Mouse (Mus musculus): ENCODE data around the gene Rbms3.

Rbms3 gene

DNA sequence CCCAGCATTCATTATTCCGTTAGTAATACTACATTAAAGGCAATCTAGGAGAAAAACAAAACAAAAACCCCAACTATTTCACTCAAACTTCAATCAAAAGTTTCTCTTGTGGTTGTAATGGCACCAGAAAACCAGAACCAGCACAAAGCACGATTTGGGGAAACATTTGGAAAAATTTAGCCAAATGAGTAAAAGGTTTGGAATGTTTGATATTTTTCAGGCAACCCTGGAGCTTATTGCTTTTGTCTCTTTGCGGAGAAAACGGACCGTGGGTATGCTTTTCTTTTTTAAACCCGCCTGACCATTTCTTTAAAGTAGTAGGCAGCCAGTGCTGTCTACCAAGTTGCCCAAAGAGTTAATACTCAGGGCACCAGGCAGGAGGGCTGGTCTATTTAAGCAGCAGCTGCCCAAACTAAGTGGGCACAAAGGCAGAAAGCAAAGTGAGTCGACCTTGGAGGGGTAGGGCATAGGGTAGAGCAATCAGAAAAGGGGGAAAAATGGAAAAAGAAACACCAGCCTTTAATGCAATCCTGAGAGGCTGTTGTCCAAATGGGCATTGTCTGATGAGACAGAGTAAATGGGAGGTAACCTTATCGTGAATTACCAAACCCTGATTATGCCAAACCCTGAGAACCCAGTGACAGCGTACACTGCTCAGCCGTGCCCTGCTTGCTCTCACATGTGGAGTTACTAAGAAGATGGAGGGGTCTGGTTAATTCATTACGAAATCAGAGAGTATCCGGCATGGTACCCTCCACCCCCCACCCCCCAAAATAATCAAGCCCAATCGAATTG is 379.5 kb downstream of the Rbms3 start:
- DNase-seq: no peak

GRCm38 (mm10) chr9:117247311-117247980 is 382.3 kb downstream of the Rbms3 start:
- no peak for DNase-seq

DNA sequence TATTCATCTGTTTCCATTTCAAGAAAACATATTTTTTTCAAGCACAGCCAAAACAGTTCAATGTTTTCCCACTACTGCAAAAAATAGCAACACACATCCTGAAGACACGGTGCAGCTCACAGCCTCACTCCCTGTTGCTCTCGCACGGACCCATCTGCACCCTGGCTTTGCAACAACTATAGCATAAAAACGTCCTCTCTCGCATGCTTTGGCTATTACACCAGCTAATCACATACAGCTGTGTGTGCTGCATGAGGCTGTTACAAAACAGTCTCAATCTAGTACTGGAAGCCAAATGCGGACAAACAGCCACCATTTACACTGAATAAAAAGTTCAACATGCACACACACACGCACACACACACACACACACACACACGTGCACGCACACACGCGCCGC is 383.5 kb downstream of the Rbms3 start:
- no peak for DNase-seq

DNA sequence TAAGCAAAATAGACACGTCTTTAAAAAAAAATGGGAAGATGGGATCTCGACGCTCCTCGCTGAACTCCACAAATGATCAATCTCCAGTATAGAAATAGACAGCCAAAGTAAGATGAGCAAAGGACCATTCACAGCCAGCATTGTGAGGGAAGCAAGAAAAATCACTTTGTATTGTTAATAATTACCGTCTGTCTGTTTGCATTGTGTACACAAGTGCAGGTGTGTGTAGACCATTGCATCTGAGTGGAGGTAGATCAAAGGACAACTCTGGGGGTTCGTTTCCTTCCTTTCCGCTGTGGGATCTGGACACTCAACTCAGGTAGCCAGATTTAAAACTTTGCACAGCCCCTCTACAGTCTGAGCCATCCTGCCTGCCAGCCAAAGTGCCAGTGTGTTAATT is 386.3 kb downstream of the Rbms3 start:
- no peak for DNase-seq

DNA sequence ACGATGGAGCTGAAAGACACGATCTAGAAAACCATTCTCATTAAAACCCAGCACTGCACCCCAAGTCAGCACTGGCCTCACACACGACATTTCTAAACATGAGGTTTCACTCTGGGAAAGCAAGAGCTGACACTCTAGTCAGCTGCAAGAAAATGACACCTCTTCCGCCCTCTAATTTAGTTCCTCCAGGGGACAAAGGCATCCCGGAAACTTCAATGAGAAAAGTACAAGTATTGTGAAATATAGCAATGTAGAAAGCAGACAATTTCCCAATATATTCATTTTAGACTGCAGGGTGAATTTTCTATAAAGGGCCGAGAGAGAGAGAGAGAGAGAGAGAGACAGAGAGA is 395.0 kb downstream of the Rbms3 start:
- no peak for DNase-seq

- DNase-seq: no peak
These were observed 395.5 kb downstream of the Rbms3 start for GRCm38 (mm10) chr9:117234065-117234725.

GRCm38 (mm10) chr9:117222741-117223140 is 407.0 kb downstream of the Rbms3 start:
- no peak for DNase-seq

DNA sequence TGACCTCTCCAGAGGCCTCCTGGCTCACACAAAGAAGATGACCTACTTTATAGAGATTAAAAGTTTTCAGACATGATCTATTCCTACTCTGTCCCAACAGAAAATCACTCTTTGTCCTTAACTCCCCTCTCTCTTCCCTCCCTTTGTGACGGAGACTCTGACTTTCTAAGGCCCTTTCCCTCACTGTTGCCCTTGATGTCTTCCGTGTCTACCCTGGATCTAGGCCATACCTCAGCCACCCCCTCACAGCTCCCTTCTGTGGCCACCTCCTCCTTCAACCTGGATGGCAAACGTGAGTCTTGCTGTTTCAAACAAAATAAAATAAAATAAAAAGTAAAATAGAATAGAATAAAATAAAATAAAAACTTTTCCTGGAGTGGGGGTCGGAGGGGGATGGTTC is 408.2 kb downstream of the Rbms3 start:
- DNase-seq: no peak

- DNase-seq: no peak
These were observed 413.5 kb downstream of the Rbms3 start for GRCm38 (mm10) chr9:117216026-117216755.

- DNase-seq: no peak
These were observed 417.7 kb downstream of the Rbms3 start for GRCm38 (mm10) chr9:117212023-117212422.

DNA sequence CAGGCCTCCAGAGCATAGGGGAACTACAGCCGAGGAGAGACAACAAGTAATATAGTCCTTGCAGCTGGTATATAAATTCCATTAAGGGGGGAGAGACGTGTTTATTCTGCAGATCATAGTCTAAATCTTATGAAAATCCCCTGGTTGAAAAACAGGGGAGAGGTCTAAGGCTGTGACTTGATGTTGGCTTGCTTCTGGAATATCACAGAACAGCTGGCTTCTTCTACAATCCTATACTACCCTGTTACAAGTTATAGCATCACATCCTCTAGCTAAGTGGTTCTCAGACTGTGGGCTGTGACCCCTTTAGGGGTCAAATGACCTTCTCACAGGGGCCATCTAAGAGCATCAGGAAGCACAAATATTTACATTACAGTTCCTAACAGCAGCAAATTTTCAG is 419.4 kb downstream of the Rbms3 start:
- no peak for DNase-seq

DNA sequence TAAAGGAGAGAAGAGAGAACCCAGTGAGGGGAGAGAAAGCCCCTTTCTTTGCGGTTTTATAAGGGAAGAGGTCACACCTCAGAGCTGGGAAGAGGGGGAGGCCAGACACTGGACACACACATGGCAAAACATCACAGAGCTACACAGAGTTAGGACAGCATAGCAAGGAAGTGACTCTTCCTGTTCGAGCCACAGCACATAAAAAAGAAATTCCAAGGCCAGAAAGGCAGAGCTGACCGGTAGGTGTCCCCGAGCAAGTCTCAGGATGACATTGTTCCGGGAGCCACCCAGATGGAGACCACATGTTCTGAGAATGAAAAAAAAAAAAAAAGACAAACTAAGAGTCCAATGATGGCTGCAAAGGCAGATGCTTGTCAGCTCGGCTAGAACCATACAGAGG is 424.3 kb downstream of the Rbms3 start:
- DNase-seq: no peak

DNA sequence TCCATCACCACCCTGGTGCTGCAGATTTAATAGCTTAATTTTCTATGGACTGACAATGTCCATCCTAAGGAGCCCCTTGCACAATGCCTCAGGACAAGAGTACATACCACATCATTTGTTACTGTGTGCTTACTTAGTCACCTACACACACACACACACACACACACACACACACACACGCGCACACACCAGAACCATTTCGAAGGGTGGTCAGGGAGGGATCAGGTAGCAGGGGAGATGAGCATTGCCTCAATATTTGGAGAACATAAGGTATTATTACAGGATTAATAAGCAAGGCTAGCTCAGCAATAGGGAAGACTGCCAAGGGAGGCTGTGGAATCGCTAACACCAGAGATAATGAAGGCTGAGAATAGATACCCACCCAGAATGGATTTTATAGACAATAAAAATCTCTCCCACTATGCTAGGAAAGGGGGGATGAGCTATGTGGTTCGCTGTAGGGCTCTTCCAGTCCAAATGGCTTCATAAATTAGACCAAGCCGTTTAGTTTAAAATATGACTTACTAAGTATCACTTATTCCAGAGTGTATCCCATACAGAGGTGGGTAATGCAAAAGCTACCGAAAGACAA is 429.6 kb downstream of the Rbms3 start:
- no peak for DNase-seq

DNA sequence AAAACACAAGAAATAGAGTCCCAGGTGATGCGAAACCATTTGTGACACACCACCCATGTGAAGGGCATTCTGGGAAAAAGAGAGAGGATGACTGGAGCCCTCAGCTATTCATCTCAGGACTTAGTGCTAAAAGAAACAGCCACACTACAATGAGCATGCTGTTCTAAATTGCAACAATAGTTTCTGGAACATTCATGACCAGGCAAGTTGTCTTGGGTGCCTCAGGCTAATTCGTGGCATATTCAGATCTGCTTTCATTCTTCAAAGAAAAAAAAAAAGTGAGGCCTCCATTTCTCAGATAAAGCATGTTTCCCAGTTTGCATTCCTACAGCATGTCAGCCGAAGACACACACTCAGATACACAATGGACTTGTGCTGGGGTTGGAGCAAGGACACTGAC is 432.2 kb downstream of the Rbms3 start:
- no peak for DNase-seq

- DNase-seq: no peak
These were observed 436.9 kb downstream of the Rbms3 start for GRCm38 (mm10) chr9:117192565-117193540.

GRCm38 (mm10) chr9:117192093-117192492 is 437.6 kb downstream of the Rbms3 start:
- DNase-seq: no peak

DNA sequence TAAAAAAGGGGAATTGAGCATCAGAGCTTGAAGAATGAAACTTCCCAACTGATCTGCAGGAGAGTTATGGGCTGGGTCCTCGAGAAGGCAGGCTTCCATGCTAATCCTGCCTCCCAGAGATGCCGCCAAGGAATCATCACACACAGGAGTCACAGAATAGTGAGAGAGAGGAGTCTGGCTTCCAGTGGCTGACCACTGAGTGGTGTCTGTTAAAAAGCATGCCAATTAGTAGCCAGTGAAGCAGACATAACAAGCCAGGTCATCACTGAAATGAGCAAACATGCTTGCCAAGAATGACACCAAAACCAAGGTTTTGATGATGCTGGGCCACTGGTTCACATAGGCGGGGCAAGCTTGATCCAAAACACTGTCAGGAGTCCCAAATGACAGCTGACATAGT is 441.3 kb downstream of the Rbms3 start:
- no peak for DNase-seq

GRCm38 (mm10) chr9:117187116-117188034 is 442.3 kb downstream of the Rbms3 start:
- DNase-seq: no peak

DNA sequence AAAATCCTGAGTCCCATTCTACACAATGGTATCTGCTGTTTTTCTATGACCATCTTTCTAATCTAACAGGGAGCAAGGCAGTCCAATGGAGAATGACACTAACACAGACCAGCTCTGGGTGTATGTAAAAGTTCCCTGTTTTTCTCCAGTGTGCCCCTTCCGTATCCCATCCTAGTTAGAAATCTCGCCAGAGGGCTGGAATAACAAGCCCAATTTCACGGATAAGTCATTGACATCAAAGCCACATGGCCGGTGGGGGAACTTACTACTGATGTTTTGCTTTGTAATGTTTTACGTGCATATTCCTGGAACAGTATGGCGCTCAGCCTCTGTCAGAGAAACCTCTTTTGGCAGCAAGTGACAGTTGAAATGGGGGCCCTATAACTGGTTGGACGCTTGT is 449.1 kb downstream of the Rbms3 start:
- DNase-seq: no peak

DNA sequence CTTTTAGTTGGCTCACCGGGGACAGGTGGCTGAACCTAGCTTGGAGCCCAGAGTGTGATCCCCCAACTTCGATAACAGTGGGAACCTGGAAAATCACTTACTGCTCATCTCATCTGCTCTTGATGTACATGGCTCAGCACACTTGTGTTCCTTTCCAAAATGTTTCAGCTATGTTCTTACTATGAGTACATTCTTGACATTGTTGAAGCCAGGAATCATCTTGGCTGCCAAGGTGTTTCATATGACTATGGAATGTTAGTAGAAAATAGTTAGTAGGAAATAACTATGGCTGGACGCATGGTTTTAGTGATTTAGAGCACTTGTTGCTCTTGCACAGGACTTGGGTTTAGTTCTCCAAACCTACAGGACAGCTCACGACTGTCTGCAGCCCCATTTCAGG is 451.3 kb downstream of the Rbms3 start:
- DNase-seq: no peak

GRCm38 (mm10) chr9:117172526-117172925 is 457.2 kb downstream of the Rbms3 start:
- no peak for DNase-seq

Data from cerebellum, adult 11-12 months (tissue).